Mouse (Mus musculus) MEL (cell line): Measurements from ENCODE around the gene Prrc2c. TPM values are rescaled to one million over a fixed set of nuclear protein-coding genes. Genes with fewer than 3 reads are reported as not detected.

ENCODE experiments used
- DNase-seq: peaks from one replicate; pipeline ENCODE4 v3.0.0; 2011; ENCODE audit warnings: low read depth, low spot score
- H3K27ac ChIP-seq: 2 replicates; pipeline ENCODE4 v1.5.1; 2012; ENCODE audit warnings: low read depth, mild to moderate bottlenecking, control low read depth, low read length, moderate library complexity; ENCODE audit not compliant: control insufficient read depth
- H3K27me3 ChIP-seq, 2 experiments: fragments of 150-350 bp in 1 of 2; sonication (generic) in 1 of 2; 2 replicates each; pipeline ENCODE4 v1.6.1; 2012; ENCODE audit warnings: low read length in 2 of 2, mild to moderate bottlenecking in 2 of 2, improper control_type of control experiment in 1 of 2, moderate library complexity in 1 of 2; ENCODE audit not compliant: insufficient read depth in 2 of 2, control insufficient read depth in 1 of 2
- H3K36me3 ChIP-seq, 2 experiments: 2 replicates each; pipeline ENCODE4 v1.6.1; 2012 to 2014; ENCODE audit warnings: low read length in 2 of 2, improper control_type of control experiment in 1 of 2, inconsistent platforms in 1 of 2, mild to moderate bottlenecking in 1 of 2; ENCODE audit not compliant: insufficient read depth in 2 of 2, control insufficient read depth in 1 of 2
- H3K4me1 ChIP-seq, 2 experiments: fragments of 150-350 bp in 1 of 2; sonication (generic) in 1 of 2; 2 replicates each; pipeline ENCODE4 v1.6.1; 2012; ENCODE audit warnings: low read length in 2 of 2, improper control_type of control experiment in 1 of 2, mild to moderate bottlenecking in 1 of 2; ENCODE audit not compliant: insufficient read depth in 2 of 2, control insufficient read depth in 1 of 2
- H3K4me3 ChIP-seq, 2 experiments: fragments of 150-350 bp in 1 of 2; sonication (generic) in 1 of 2; 2 replicates each; pipeline ENCODE4 v1.5.1; 2012; ENCODE audit warnings: low read depth in 2 of 2, low read length in 2 of 2, mild to moderate bottlenecking in 2 of 2, moderate library complexity in 2 of 2, control low read depth in 1 of 2, improper control_type of control experiment in 1 of 2; ENCODE audit not compliant: control insufficient read depth in 1 of 2, insufficient read depth in 1 of 2
- H3K79me2 ChIP-seq: 2 replicates; pipeline ENCODE4 v1.6.1; 2012; ENCODE audit warnings: mild to moderate bottlenecking, low read length, moderate library complexity; ENCODE audit not compliant: control insufficient read depth, poor library complexity, insufficient read depth
- H3K9ac ChIP-seq: 2 replicates; pipeline ENCODE4 v1.6.1; 2012; ENCODE audit warnings: low read depth, mild to moderate bottlenecking, control low read depth, low read length, moderate library complexity; ENCODE audit not compliant: control insufficient read depth, poor library complexity, severe bottlenecking
- H3K9me3 ChIP-seq: fragments of 150-350 bp; sonication (generic); replicated peaks from 2 replicates; pipeline ENCODE4 v1.6.1; 2012; ENCODE audit warnings: mild to moderate bottlenecking, low read length, improper control_type of control experiment, moderate library complexity; ENCODE audit not compliant: insufficient read depth
- BHLHE40 ChIP-seq: IDR thresholded peaks from 2 replicates; pipeline ENCODE4 v1.6.1; 2012; ENCODE audit warnings: low read depth, mild to moderate bottlenecking, inconsistent platforms, low read length, improper control_type of control experiment, borderline replicate concordance
- CHD2 ChIP-seq: IDR thresholded peaks from 2 replicates; pipeline ENCODE4 v1.6.1; 2011; ENCODE audit warnings: low read length, improper control_type of control experiment
- ELF1 ChIP-seq: IDR thresholded peaks from 2 replicates; pipeline ENCODE4 v1.6.1; 2014; ENCODE audit warnings: low read depth, mild to moderate bottlenecking, inconsistent platforms, low read length, improper control_type of control experiment, moderate library complexity
- EP300 ChIP-seq, 2 experiments: IDR thresholded peaks; 2 replicates each; pipeline ENCODE4 v1.6.1; 2011; ENCODE audit warnings: improper control_type of control experiment in 2 of 2, low read length in 2 of 2, low read depth in 1 of 2, mild to moderate bottlenecking in 1 of 2
- ETS1 ChIP-seq: IDR thresholded peaks from 2 replicates; pipeline ENCODE4 v1.6.1; 2012; ENCODE audit warnings: low read depth, mild to moderate bottlenecking, inconsistent platforms, low read length, improper control_type of control experiment, moderate library complexity
- GABPA ChIP-seq: IDR thresholded peaks from 2 replicates; pipeline ENCODE4 v1.6.1; 2012; ENCODE audit warnings: low read depth, mild to moderate bottlenecking, inconsistent platforms, low read length, improper control_type of control experiment, moderate library complexity
- GATA1 ChIP-seq: IDR thresholded peaks from 2 replicates; pipeline ENCODE4 v1.6.1; 2011; ENCODE audit warnings: low read depth, low read length, improper control_type of control experiment
- MAFK ChIP-seq: IDR thresholded peaks from 2 replicates; pipeline ENCODE4 v1.6.1; 2011; ENCODE audit warnings: low read depth, mild to moderate bottlenecking, low read length, improper control_type of control experiment, borderline replicate concordance
- MXI1 ChIP-seq: IDR thresholded peaks from 2 replicates; pipeline ENCODE4 v1.6.1; 2011; ENCODE audit warnings: mild to moderate bottlenecking, low read depth, low read length, improper control_type of control experiment
- MYB ChIP-seq: IDR thresholded peaks from 2 replicates; pipeline ENCODE4 v1.6.1; 2011; ENCODE audit warnings: mild to moderate bottlenecking, low read depth, low read length, improper control_type of control experiment
- MYC ChIP-seq: IDR thresholded peaks from 2 replicates; pipeline ENCODE4 v1.6.1; 2011; ENCODE audit warnings: low read depth, mild to moderate bottlenecking, low read length, improper control_type of control experiment, moderate library complexity
- NELFE ChIP-seq: IDR thresholded peaks from 2 replicates; pipeline ENCODE4 v1.6.1; 2011; ENCODE audit warnings: low read depth, low read length, improper control_type of control experiment
- NRF1 ChIP-seq: IDR thresholded peaks from 2 replicates; pipeline ENCODE4 v1.6.1; 2014; ENCODE audit warnings: low read depth, mild to moderate bottlenecking, inconsistent platforms, low read length, improper control_type of control experiment, moderate library complexity; ENCODE audit not compliant: poor library complexity, insufficient read depth, severe bottlenecking
- POLR2A ChIP-seq, 2 experiments: IDR thresholded peaks; 2 replicates each; pipeline ENCODE4 v1.6.1; 2011 to 2012; ENCODE audit warnings: low read length in 2 of 2, mild to moderate bottlenecking in 2 of 2, control low read depth in 1 of 2, improper control_type of control experiment in 1 of 2, low read depth in 1 of 2, moderate library complexity in 1 of 2; ENCODE audit not compliant: control insufficient read depth in 1 of 2, insufficient read depth in 1 of 2, poor library complexity in 1 of 2
- POLR2AphosphoS5 ChIP-seq: IDR thresholded peaks from 2 replicates; pipeline ENCODE4 v1.6.1; 2012; ENCODE audit warnings: low read depth, borderline replicate concordance, mild to moderate bottlenecking, inconsistent platforms, low read length, moderate library complexity, mixed read lengths
- RAD21 ChIP-seq: IDR thresholded peaks from 2 replicates; pipeline ENCODE4 v1.6.1; 2011; ENCODE audit warnings: mild to moderate bottlenecking, low read depth, low read length, improper control_type of control experiment
- RCOR1 ChIP-seq: IDR thresholded peaks from 2 replicates; pipeline ENCODE4 v1.6.1; 2012; ENCODE audit warnings: low read depth, mild to moderate bottlenecking, inconsistent platforms, low read length, improper control_type of control experiment
- SIN3A ChIP-seq: IDR thresholded peaks from 2 replicates; pipeline ENCODE4 v1.6.1; 2012; ENCODE audit warnings: low read length, improper control_type of control experiment, inconsistent platforms
- SMC3 ChIP-seq: IDR thresholded peaks from 2 replicates; pipeline ENCODE4 v1.6.1; 2011; ENCODE audit warnings: low read depth, low read length, improper control_type of control experiment
- TAL1 ChIP-seq: IDR thresholded peaks from 2 replicates; pipeline ENCODE4 v1.6.1; 2012; ENCODE audit warnings: mild to moderate bottlenecking, inconsistent platforms, low read length, moderate library complexity, mixed read lengths
- TBP ChIP-seq: IDR thresholded peaks from 2 replicates; pipeline ENCODE4 v1.8.0; 2011; ENCODE audit warnings: low read depth, low read length, improper control_type of control experiment
- UBTF ChIP-seq: IDR thresholded peaks from 2 replicates; pipeline ENCODE4 v1.6.1; 2012; ENCODE audit warnings: low read depth, mild to moderate bottlenecking, inconsistent platforms, low read length, improper control_type of control experiment, moderate library complexity, borderline replicate concordance; ENCODE audit not compliant: insufficient read depth
- USF2 ChIP-seq, 2 experiments: IDR thresholded peaks; 2 replicates each; pipeline ENCODE4 v1.6.1; 2011 to 2012; ENCODE audit warnings: improper control_type of control experiment in 2 of 2, low read length in 2 of 2, borderline replicate concordance in 1 of 2, inconsistent platforms in 1 of 2, low read depth in 1 of 2, mild to moderate bottlenecking in 1 of 2; ENCODE audit not compliant: insufficient read depth in 1 of 2
- ZNF384 ChIP-seq: IDR thresholded peaks from 2 replicates; pipeline ENCODE4 v1.6.1; 2012; ENCODE audit warnings: low read depth, mild to moderate bottlenecking, inconsistent platforms, low read length, improper control_type of control experiment
- polyA plus RNA-seq, 2 experiments: library from polyadenylated mRNA; stranded (reverse) in 1 of 2; unstranded in 1 of 2; fragments of >175 nt in 1 of 2; fragments of >200 nt in 1 of 2; gene quantifications; 2 replicates each; pipeline versions ENCODE4 v1.2.1 to v1.2.4; 2012; ENCODE audit warnings: low replicate concordance in 2 of 2, low read depth in 1 of 2; ENCODE audit not compliant: insufficient read length in 2 of 2, insufficient read depth in 1 of 2, missing spikeins in 1 of 2
- total RNA-seq: library from RNA; depleted of rRNA; stranded (reverse); fragments of 300-350 nt; gene quantifications from 2 replicates; pipeline ENCODE4 v1.2.3, GENCODE M21; 2012

The Prrc2c gene
- total and polyA plus RNA-seq, 3 experiments: 55.5 to 343 (median 142) TPM

DNA sequence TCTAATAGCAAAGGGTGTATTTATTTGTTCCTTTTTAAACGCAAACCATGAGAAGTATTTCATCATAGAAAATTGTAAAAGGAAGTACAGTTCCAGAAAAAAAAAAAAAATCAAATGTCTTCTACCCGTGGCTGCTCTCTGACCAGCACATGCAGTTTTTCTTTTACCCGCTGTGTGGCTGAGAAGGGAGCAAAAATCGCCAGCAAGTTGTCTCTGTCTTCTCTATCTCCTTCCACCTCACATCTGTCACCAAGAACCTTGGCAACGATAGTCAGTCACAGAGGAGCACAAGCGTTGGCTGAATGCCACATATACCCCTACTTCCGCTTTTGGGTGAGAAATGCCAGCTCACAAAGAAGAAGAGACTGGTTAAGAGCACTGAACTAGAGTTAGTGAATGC lies 115.1 kb downstream of the Prrc2c start:
- TF ChIP-seq RCOR1 (no peak), MXI1 (no peak), ZNF384 (peak; percentile 61), POLR2AphosphoS5 (no peak), MYB (no peak), TAL1 (peak; percentile 24; the same call in 1 of the 2 replicates), ETS1 (0 out of 2 replicates have a peak, but pooled peaks have one; percentile 44), EP300 (IDR thresholded peaks at IDR 0.05; ENCODE audit: low read depth in 1 of 2, low read length in 2 of 2) (no peak), GABPA (no peak), RAD21 (no peak), ELF1 (peak; percentile 43; the same call in 1 of the 2 replicates), TBP (0 out of 2 replicates have a peak, but pooled peaks have one; percentile 18), SMC3 (no peak), POLR2A (IDR thresholded peaks at IDR 0.05; ENCODE audit: control insufficient read depth in 1 of 2, insufficient read depth in 1 of 2, low read depth in 1 of 2, low read length in 2 of 2, poor library complexity in 1 of 2) (no peak), UBTF (no peak), MAFK (no peak), NRF1 (no peak), CHD2 (no peak), BHLHE40 (peak; percentile 50; the same call in 1 of the 2 replicates), NELFE (no peak), SIN3A (peak; percentile 65), USF2 (IDR thresholded peaks at IDR 0.05; ENCODE audit: borderline replicate concordance in 1 of 2, insufficient read depth in 1 of 2, low read depth in 1 of 2, low read length in 2 of 2) (no peak), MYC (0 out of 2 replicates have a peak, but pooled peaks have one; percentile 62), GATA1 (no peak)
- TF ChIP-seq, all 39 proteins: peak for 8
- Histone ChIP-seq H3K79me2 (no peaks in the 10 kb centered on the region), H3K9me3 (no peaks in the 10 kb centered on the region), H3K27me3 (no peaks in the 10 kb centered on the region), H3K27ac (peak overlapping the region; percentile 72), H3K36me3 (peaks cover 0 to 9% of the 10 kb centered on the region in 2 experiments; a peak in 2 of 4 replicates), H3K4me1 (peaks cover 1 to 14% of the 10 kb centered on the region in 2 experiments; a peak in 3 of 4 replicates), H3K9ac (peak overlapping the region; percentile 56), H3K4me3 (peak overlapping the region in 1 of 2 experiments; percentile 18; a peak in 2 of 4 replicates)
- DNase-seq: peak; percentile 95
